Mouse (Mus musculus): ENCODE measurements around the gene Emx1. TPM values are rescaled to one million over a fixed set of nuclear protein-coding genes. Genes with fewer than 3 reads are reported as not detected.
"Not testable (repeated sequence)": the region's sequence is repeated elsewhere in the genome, so short reads cannot be mapped to it uniquely, and the experiment has no call there.

The Emx1 gene
- polyA plus RNA-seq (2017; shearing (Covaris generic)), result not detected

- ATAC-seq, result no peak
Observed at GRCm38 (mm10) chr6:85187340-85188211, at the start of gene Emx1. Emx1 (plus strand) TSS chr6:85187438.

- ATAC-seq, result no peak
Observed at GRCm38 (mm10) chr6:85139534-85139933, 47.7 kb upstream of the Emx1 start.

GRCm38 (mm10) chr6:85141013-85141412, 46.2 kb upstream of the Emx1 start:
- ATAC-seq, result not testable (repeated sequence)

GRCm38 (mm10) chr6:85144466-85144865, 42.8 kb upstream of the Emx1 start:
- ATAC-seq, result no peak

- ATAC-seq, result no peak
Observed at GRCm38 (mm10) chr6:85147636-85148035, 39.6 kb upstream of the Emx1 start.

- ATAC-seq, result no peak
Observed at GRCm38 (mm10) chr6:85150386-85150785, 36.9 kb upstream of the Emx1 start.

- ATAC-seq, result peak; percentile 71
Observed at GRCm38 (mm10) chr6:85153970-85154540, 33.2 kb upstream of the Emx1 start.

- peak; percentile 52 for ATAC-seq
Observed at GRCm38 (mm10) chr6:85154861-85155528, 32.2 kb upstream of the Emx1 start.

GRCm38 (mm10) chr6:85156551-85156950, 30.7 kb upstream of the Emx1 start:
- ATAC-seq, result not testable (repeated sequence)

- ATAC-seq, result not testable (repeated sequence)
Observed at GRCm38 (mm10) chr6:85158040-85158804, 29.0 kb upstream of the Emx1 start.

GRCm38 (mm10) chr6:85159092-85159760, 28.0 kb upstream of the Emx1 start:
- ATAC-seq, result peak; percentile 53

- ATAC-seq, result no peak
Observed at GRCm38 (mm10) chr6:85160201-85160923, 26.9 kb upstream of the Emx1 start.

- no peak for ATAC-seq
Observed at GRCm38 (mm10) chr6:85165440-85165921, 21.8 kb upstream of the Emx1 start.

- no peak for ATAC-seq
Observed at GRCm38 (mm10) chr6:85179569-85179968, 7.7 kb upstream of the Emx1 start.

- ATAC-seq, result no peak
Observed at GRCm38 (mm10) chr6:85180036-85180435, 7.2 kb upstream of the Emx1 start.

- no peak for ATAC-seq
Observed at GRCm38 (mm10) chr6:85183951-85184350, 3.3 kb upstream of the Emx1 start.

GRCm38 (mm10) chr6:85186033-85186743, 1.1 kb upstream of the Emx1 start:
- no peak for ATAC-seq

GRCm38 (mm10) chr6:85186744-85187059, 536 bp upstream of the Emx1 start:
- no peak for ATAC-seq

- no peak for ATAC-seq
Observed at GRCm38 (mm10) chr6:85188256-85189110, 1.2 kb downstream of the Emx1 start.

GRCm38 (mm10) chr6:85189361-85189760, 2.1 kb downstream of the Emx1 start:
- ATAC-seq, result no peak
